Mouse (Mus musculus) hindbrain, embryonic 11.5 days (tissue): ENCODE measurements around the gene Sez6l. TPM values are rescaled to one million over a fixed set of nuclear protein-coding genes. Genes with fewer than 3 reads are reported as not detected.

Source experiments
- ATAC-seq: fragments of 200-750 bp; cut with Nextera tagmentation; 2 replicates; pipeline ENCODE4 v1.8.0; 2017; ENCODE audit warnings: mild to moderate bottlenecking, moderate TSS enrichment, moderate library complexity; ENCODE audit not compliant: low FRiP score
- DNase-seq: peaks from one replicate; pipeline ENCODE4 v3.0.0-alpha.2; 2015; ENCODE audit warnings: low spot score
- H3K27ac ChIP-seq: fragments of 300-500 bp; sonication (generic); 2 replicates; pipeline ENCODE4 v1.5.1; 2014; ENCODE audit warnings: mild to moderate bottlenecking, low read depth, low read length
- H3K27me3 ChIP-seq: fragments of 300-500 bp; sonication (generic); 2 replicates; pipeline ENCODE4 v1.6.1; 2014; ENCODE audit warnings: mild to moderate bottlenecking, low read length, moderate library complexity, mixed read lengths; ENCODE audit not compliant: control insufficient read depth, insufficient read depth
- H3K36me3 ChIP-seq: fragments of 300-500 bp; sonication (generic); 2 replicates; pipeline ENCODE4 v1.6.1; 2014; ENCODE audit warnings: mild to moderate bottlenecking, low read length, moderate library complexity, mixed read lengths; ENCODE audit not compliant: control insufficient read depth, insufficient read depth
- H3K4me1 ChIP-seq: fragments of 300-500 bp; sonication (generic); replicated peaks from 2 replicates; pipeline ENCODE4 v1.6.1; 2014; ENCODE audit warnings: low read length, mixed read lengths; ENCODE audit not compliant: control insufficient read depth, insufficient read depth
- H3K4me2 ChIP-seq: fragments of 300-500 bp; sonication (generic); replicated peaks from 2 replicates; pipeline ENCODE4 v1.6.1; 2014; ENCODE audit warnings: mild to moderate bottlenecking, low read depth, low read length
- H3K4me3 ChIP-seq: fragments of 300-500 bp; sonication (generic); 2 replicates; pipeline ENCODE4 v1.5.1; 2014; ENCODE audit warnings: low read depth, low read length
- H3K9ac ChIP-seq: fragments of 300-500 bp; sonication (generic); 2 replicates; pipeline ENCODE4 v1.6.1; 2014; ENCODE audit warnings: low read depth, low read length
- H3K9me3 ChIP-seq: fragments of 300-500 bp; sonication (generic); 2 replicates; pipeline ENCODE4 v1.6.1; 2016; ENCODE audit warnings: low read length; ENCODE audit not compliant: control insufficient read depth
- WGBS: fragments of 180-500 bp; shearing (Covaris S2); extraction: QIAGEN DNeasy Blood & Tissue Kit; methylation state at CpG from one replicate; pipeline ENCODE4 v1.1.7; 2014; 5-methylcytosine and 5-hydroxymethylcytosine counted together
- polyA plus RNA-seq: library from polyadenylated mRNA; unstranded; fragments of >200 nt; fragmentation: Nextera tagmentation; extraction: Ambion mirVana; gene quantifications from 2 replicates; pipeline ENCODE4 v1.2.1, GENCODE M21; 2014

Sez6l gene
- polyA plus RNA-seq, 1 experiment from 2014 or later: 5.1 TPM

DNA sequence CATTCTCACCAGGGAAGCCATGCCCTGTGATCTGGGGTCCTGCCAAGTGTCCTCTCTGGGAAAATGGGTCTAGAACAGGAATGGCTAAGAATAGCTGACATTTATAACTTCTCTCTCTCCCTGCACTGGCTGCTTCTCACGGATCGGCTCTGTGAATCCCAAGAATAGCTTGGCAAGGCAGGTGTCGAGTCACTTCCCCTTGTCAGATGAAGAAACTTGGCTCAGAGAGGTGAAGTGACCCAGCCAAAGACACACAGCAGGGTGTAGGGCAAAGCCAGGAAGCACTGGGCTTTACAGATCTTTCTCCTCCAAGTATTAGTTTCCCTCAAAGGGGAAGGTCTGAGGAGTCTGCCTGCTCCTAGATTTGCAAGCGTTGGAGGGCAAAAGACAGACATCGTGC, 44.1 kb downstream of the Sez6l start:
- Histone ChIP-seq H3K4me2 (no peak overlapping the region), H3K36me3 (no peaks in the 10 kb centered on the region), H3K27ac (no peak overlapping the region), H3K9ac (no peak overlapping the region), H3K9me3 (no peaks in the 10 kb centered on the region), H3K4me1 (no peaks in the 10 kb centered on the region), H3K4me3 (no peak overlapping the region), H3K27me3 (no peaks in the 10 kb centered on the region)
- ATAC-seq: no peak
- 80% methylated on average over 5 of the region's 5 CpGs for WGBS
- DNase-seq: no peak

DNA sequence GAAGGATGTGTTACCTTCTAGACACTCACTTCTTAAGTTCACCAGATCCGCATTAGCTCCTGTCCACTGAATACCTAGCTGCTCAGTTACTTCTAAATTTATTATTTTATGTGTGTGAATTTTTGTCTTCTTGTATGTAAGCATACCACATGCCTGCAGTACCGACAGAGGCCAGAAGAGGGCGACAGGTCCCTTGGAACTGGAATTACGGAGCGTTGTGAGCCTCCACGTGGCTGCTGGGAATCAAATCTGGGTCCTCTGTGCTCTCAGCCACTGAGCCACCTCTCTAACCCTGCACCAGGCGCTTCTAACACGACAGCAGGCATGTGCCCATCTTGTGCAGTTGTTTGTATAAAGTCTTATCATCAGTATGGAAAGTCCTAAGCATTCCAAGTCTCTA, 44.8 kb downstream of the Sez6l start:
- H3K4me1 ChIP-seq: no peaks in the 10 kb centered on the region
- no peak overlapping the region for H3K27ac ChIP-seq
- DNase-seq (no peak), ATAC-seq (no peak)
- no peak overlapping the region for H3K4me2 ChIP-seq
- H3K27me3 ChIP-seq: no peaks in the 10 kb centered on the region
- H3K9me3 ChIP-seq: no peaks in the 10 kb centered on the region
- H3K4me3 ChIP-seq: no peak overlapping the region
- H3K36me3 ChIP-seq: no peaks in the 10 kb centered on the region
- 58% methylated on average over 8 of the region's 8 CpGs for WGBS
- no peak overlapping the region for H3K9ac ChIP-seq

DNA sequence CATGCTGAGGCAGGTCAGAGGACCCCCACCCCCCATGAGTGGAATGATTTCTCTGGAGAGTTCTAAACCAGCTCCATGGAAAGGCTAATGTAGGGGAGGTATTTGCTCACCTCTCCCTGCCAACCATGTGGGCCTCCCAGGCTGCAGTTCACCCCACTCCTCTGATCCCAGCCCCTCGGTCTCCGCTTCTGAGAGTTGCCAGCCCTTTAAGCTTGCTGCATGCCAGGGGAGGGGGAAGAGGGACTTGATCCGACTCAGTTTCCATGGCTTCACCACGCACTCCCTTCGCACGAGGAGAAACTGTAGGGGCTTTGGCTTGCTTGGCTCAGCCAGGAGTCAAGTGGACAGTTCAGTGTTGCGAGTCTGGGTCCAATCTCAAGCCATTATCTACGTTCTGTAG, 45.9 kb downstream of the Sez6l start:
- Histone ChIP-seq H3K4me3 (no peak overlapping the region), H3K27me3 (no peaks in the 10 kb centered on the region), H3K27ac (no peak overlapping the region), H3K36me3 (no peaks in the 10 kb centered on the region), H3K4me1 (no peaks in the 10 kb centered on the region), H3K4me2 (no peak overlapping the region), H3K9ac (no peak overlapping the region), H3K9me3 (no peaks in the 10 kb centered on the region)
- ATAC-seq (no peak), DNase-seq (no peak)
- 58% methylated on average over 8 of the region's 8 CpGs for WGBS

DNA sequence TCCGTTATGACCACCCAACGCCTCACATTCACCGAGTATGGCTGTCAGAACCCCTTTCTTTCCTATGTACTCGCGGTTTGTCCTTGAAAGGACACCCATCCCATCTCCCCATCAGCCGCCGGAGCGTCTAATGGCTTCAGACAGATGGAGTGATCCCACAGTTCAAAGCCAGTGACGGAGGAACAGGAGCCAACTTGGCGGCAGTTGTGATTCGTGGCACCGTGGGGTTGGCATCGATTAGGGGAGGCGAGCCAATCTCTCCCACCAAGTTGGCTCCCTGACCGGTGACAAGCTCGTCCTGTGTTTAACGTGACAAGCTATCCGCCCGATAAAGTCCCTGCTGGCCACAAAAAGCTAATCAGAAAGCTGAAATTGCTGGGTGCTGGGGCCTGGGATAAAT, 50.0 kb downstream of the Sez6l start:
- no peak overlapping the region for H3K9ac ChIP-seq
- ATAC-seq: no peak
- no peaks in the 10 kb centered on the region for H3K9me3 ChIP-seq
- 87% methylated on average over 19 of the region's 19 CpGs for WGBS
- no peaks in the 10 kb centered on the region for H3K27me3 ChIP-seq
- no peaks in the 10 kb centered on the region for H3K36me3 ChIP-seq
- H3K27ac ChIP-seq: no peak overlapping the region
- DNase-seq: no peak
- no peak overlapping the region for H3K4me2 ChIP-seq
- peaks cover 3% of the 10 kb centered on the region for H3K4me1 ChIP-seq
- no peak overlapping the region for H3K4me3 ChIP-seq

DNA sequence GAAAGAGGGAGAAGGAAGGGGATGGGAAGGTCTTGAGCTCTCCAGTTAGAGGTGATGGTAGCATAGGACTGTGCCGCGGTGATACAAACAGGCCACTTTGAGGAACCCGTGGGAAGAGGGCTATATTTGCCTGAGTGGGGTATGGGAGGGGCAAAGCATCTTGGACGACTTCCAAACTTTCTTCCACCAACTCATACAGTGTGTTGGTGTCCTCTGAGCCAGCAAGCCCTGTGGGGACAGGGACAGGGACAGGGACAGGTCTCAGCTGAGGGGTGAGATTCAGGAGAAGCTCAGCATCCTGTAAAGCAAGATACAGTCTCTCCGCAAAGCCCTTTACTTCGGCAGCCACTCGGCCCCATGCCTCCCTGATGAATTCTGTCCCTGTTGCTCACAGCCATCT, 50.5 kb downstream of the Sez6l start:
- Histone ChIP-seq H3K9me3 (no peaks in the 10 kb centered on the region), H3K4me1 (peaks cover 7% of the 10 kb centered on the region), H3K4me2 (no peak overlapping the region), H3K27me3 (no peaks in the 10 kb centered on the region), H3K9ac (no peak overlapping the region), H3K4me3 (no peak overlapping the region), H3K27ac (no peak overlapping the region), H3K36me3 (no peaks in the 10 kb centered on the region)
- 84% methylated on average over 7 of the region's 7 CpGs for WGBS
- ATAC-seq: no peak
- no peak for DNase-seq

DNA sequence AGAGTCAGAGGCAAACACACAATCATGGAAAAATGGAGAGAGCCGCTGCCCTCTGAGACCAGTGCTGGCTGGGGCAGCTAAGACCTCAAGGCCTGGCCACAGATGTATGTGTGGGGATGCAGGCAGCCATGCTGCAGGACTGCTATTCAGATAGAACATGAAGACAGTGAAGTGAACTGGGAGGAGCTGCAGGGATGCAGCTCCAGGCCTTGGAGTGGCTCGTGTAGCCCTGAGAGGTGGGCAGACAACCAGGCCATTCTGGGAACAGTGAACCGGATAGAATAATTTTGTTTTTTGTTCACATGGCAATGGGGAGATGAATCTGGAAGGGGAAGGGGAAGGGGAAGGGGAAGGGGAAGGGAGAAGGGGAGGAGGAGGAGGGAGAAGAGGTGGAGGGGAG, 51.0 kb downstream of the Sez6l start:
- WGBS: 79% methylated on average over 3 of the region's 3 CpGs
- no peak for DNase-seq
- ATAC-seq: no peak
- Histone ChIP-seq H3K4me2 (no peak overlapping the region), H3K9ac (no peak overlapping the region), H3K9me3 (no peaks in the 10 kb centered on the region), H3K27ac (no peak overlapping the region), H3K4me3 (no peak overlapping the region), H3K36me3 (no peaks in the 10 kb centered on the region), H3K27me3 (no peaks in the 10 kb centered on the region), H3K4me1 (peaks cover 12% of the 10 kb centered on the region)

DNA sequence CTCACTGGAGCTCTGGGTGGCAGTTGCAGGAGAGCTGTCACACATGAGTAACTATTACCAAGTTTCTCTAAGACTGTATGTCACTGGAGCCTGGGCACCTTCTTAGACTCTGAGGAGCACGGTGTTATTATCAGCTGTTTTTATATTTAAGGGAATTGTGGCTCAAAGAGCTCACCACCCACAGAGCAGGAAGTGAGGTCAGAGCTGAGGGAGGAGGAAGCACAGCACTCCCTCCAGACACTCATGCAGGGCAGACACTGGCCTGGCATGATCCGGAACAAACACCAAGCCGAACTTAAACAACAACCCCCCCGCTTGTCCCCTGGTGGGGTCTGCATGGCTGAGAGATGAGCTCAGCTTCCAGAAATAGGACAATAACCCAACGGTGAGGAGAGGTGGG, 51.7 kb downstream of the Sez6l start:
- no peak for ATAC-seq
- 77% methylated on average over 5 of the region's 5 CpGs for WGBS

DNA sequence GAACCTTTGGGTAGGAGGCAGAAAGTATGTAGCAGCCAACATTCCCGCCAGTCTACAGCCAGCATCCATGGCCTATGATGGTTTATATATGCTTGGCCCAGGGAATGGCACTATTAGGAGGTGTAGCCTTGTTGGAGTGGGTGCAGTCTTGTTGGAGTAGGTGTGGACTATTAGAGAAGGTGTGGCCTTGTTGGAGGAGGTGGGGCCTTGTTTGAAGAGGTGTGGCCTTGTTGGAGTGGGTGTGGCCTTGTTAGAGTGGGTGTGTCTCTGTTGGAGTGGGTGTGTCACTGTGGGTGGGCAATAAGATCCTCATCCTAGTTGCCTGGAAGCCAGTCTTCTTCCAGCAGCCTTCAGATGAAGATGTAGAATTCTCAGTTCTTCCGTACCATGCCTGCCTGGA, 53.2 kb downstream of the Sez6l start:
- no peak overlapping the region for H3K9ac ChIP-seq
- no peaks in the 10 kb centered on the region for H3K36me3 ChIP-seq
- no peak overlapping the region for H3K4me3 ChIP-seq
- no peak for ATAC-seq
- no peak for DNase-seq
- peaks cover 17% of the 10 kb centered on the region for H3K4me1 ChIP-seq
- H3K4me2 ChIP-seq: no peak overlapping the region
- no peaks in the 10 kb centered on the region for H3K27me3 ChIP-seq
- no peak overlapping the region for H3K27ac ChIP-seq
- WGBS: 100% methylated on average over 2 of the region's 2 CpGs
- H3K9me3 ChIP-seq: no peaks in the 10 kb centered on the region

More for the DNA sequence above, 51.7 kb downstream of the Sez6l start:
- Histone ChIP-seq H3K27me3 (no peaks in the 10 kb centered on the region), H3K9ac (no peak overlapping the region), H3K27ac (no peak overlapping the region), H3K4me1 (peaks cover 14% of the 10 kb centered on the region), H3K36me3 (no peaks in the 10 kb centered on the region), H3K4me3 (no peak overlapping the region), H3K4me2 (no peak overlapping the region), H3K9me3 (no peaks in the 10 kb centered on the region)
- no peak for DNase-seq

DNA sequence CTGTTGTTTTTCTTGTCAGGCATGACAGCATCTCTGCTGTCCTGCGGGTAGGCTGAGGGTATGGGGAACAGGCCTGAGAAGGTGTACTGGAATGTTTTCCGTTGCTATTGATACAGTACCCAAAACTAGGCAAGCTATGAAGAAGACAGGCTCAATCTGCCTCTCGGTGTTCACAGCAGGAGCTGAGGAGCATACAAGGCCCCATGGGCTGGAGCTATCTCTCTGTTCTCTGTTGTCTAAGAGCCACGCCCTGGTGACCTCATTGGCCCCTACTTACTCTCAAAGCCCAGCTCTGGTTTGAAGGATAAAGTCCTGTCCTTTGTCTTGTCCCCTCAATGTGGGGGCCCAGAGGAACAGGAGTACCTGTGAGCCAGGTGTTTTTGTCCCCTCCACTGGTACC, 53.7 kb downstream of the Sez6l start:
- H3K36me3 ChIP-seq: no peaks in the 10 kb centered on the region
- H3K27me3 ChIP-seq: no peaks in the 10 kb centered on the region
- H3K4me3 ChIP-seq: no peak overlapping the region
- H3K4me1 ChIP-seq: peaks cover 17% of the 10 kb centered on the region
- H3K9me3 ChIP-seq: no peaks in the 10 kb centered on the region
- no peak overlapping the region for H3K27ac ChIP-seq
- no peak for ATAC-seq
- no peak overlapping the region for H3K4me2 ChIP-seq
- no peak overlapping the region for H3K9ac ChIP-seq
- WGBS: 81% methylated on average over 4 of the region's 4 CpGs
- DNase-seq: no peak
